Mouse (Mus musculus) thymus, postnatal 4 days (tissue): ENCODE results near the gene Angpt4.

Experiments used
- DNase-seq: peaks from one replicate; pipeline ENCODE4 v3.0.0; 2021

The Angpt4 gene

GRCm38 (mm10) chr2:151963319-151963718 lies 52.3 kb downstream of the Angpt4 start:
- DNase-seq: no peak

- no peak for DNase-seq
Measured at GRCm38 (mm10) chr2:151964052-151964451, 53.0 kb downstream of the Angpt4 start.

GRCm38 (mm10) chr2:151967176-151967750 lies 56.3 kb downstream of the Angpt4 start:
- no peak for DNase-seq

DNA sequence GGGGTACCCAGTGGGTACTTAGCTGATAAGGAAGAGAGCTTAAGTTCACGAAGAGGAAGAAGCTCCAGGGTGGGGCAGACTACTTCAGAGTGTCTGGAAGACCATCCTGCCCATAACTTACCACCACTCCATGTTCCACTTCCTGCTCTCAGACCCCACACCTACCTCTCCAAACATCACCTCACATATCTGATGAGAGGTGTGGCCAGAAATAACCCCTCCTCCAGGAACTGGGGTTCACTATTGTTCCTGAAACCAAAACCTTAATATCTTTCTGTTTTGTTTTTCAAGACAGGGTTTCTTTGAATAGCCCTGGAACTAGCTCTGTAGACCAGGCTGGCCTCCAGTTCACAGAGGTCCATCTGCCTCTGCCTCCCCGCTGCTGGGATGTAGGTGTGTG lies 56.8 kb downstream of the Angpt4 start:
- DNase-seq: no peak

GRCm38 (mm10) chr2:151968451-151968850 lies 57.4 kb downstream of the Angpt4 start:
- no peak for DNase-seq

DNA sequence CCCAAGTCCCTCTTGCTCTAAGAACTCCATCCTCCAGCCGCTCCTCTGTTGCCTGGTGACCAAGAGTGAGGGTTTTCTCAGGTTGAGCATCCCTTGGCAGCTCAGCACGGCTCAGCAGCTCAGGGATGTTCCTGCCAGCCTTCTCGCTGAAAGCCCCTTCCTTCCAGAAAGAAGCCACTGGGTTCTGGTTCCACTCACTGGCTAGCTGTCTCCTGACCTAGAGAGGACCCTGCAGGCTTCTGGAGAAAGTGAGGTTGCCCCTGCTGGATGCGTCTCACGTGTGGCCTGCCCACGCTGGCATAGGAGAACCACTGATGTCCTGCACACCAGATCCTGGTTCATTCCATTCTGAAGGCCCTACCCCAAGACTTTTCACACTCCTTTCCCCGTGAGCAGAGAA lies 58.0 kb downstream of the Angpt4 start:
- no peak for DNase-seq

DNA sequence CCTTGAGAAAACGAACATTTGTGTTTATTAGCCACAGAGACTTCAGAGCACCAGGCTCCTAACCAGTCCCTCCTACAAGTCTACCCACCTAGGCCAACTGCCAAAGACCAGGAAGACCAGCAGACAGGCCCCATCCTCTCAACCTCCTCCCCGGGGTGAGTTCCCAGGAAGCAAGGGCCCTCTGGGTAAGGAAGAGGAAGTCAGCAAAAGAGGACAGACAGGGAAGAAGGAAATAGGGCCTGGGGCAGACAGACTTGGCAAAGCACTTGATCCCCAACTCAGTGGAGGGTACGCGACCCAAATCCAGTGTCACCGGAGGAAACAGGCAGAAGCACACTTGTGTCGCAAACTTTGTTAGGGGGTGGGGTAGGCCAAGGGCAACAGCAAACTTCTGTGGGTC lies 58.4 kb downstream of the Angpt4 start:
- DNase-seq: no peak

GRCm38 (mm10) chr2:151970191-151971172 lies 59.5 kb downstream of the Angpt4 start:
- peak; percentile 90 for DNase-seq

DNA sequence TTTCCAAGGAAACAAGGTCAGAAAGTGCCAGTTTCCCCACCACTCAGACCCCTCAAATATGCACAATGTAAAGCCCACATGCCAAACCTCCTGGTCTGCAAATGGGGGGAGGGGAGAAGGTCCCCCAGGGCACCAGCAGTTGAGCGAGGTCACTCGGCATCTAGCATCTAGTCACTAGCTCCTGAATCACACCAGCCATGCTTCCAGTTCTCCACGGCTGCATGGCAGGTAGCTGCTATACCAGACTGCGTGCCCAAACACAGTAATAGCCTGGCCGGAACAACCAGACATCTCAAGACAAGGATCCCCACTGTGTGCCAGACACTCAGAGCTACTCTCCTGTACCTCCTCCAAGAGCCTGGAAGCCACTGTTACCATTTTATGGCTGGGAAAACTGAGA lies 60.7 kb downstream of the Angpt4 start:
- no peak for DNase-seq

DNA sequence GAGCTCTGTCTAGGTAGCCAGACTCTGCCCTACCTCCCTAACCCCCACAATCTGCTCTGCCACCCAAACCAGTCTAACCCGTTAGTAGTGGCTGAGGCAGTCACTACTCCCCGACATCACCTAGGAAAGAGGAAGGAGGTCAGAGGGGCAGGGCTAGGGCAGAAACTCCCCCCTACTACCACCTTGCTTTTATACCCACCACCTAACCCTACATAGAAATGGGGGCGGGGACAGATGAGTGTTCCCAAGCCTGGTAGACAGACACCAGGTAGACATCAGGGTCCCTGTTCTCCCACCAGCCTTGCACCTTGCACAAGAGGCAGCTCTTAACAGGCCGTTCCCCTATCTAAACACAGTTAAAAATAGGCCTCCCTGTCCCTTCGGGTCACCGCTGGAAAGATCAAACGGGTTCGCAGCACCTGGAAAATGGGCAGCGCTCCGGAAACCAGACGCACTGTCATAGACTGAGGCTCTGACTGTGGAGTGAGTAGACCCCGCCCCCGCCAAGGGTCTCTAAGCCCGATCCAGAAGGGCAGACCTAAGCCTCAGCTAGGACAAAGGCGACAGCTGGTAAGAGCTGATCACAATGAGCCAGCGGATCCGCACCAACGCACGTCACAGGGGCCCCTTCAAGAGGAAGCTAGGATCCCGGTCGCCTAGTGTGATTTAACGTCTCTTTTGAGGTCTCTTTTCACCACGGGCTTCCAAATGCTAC lies 62.0 kb downstream of the Angpt4 start:
- DNase-seq: peak; percentile 74

DNA sequence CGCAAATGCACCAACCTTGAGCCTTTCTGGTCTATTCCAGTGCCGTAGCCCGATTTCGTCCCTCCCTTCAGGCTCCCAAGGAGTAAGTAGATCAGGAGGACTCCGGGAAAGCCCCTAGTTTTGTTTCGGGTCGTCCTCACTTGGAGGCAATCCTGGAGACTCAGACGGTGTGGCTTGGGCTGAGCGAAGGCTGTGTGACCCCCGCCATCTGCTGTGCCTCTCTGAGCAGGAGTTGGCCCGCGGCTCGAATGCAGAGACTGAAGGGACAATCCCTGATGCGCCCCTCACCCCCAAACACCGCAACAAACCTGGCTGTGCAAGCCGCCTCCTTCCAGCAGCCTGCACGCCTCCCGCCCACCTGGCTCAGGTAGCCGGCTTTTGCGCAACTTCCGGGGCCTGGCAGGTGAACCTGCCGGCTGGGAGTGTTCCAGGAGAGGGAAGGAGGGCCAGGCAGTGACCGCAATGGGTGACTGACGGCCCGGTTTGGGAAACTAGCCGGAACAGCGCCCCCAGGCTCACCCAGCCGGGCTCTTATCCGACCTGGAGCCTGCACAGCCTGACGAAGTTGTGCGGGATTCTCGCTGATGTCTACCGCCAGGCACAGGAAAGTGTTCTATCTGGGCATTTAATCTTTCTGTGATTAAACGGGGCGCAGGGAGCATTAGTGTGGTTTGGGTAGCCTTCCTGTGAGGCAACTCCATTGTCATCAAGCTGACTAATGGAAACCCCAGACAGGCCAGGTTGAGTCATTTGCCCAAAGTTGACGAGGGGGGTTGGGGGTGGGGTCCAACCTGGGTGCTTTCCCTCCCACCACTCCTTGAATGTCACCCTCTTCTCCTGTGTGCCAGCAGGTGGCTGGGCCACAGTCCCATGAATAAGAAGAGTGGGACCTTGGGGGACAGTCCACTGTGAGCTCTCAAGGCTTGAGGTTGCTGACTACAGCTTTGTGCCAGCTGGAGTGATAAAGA lies 62.9 kb downstream of the Angpt4 start:
- peak; percentile 63 for DNase-seq

GRCm38 (mm10) chr2:151975295-151975694 lies 64.3 kb downstream of the Angpt4 start:
- no peak for DNase-seq

GRCm38 (mm10) chr2:151976067-151976466 lies 65.1 kb downstream of the Angpt4 start:
- DNase-seq: no peak

DNA sequence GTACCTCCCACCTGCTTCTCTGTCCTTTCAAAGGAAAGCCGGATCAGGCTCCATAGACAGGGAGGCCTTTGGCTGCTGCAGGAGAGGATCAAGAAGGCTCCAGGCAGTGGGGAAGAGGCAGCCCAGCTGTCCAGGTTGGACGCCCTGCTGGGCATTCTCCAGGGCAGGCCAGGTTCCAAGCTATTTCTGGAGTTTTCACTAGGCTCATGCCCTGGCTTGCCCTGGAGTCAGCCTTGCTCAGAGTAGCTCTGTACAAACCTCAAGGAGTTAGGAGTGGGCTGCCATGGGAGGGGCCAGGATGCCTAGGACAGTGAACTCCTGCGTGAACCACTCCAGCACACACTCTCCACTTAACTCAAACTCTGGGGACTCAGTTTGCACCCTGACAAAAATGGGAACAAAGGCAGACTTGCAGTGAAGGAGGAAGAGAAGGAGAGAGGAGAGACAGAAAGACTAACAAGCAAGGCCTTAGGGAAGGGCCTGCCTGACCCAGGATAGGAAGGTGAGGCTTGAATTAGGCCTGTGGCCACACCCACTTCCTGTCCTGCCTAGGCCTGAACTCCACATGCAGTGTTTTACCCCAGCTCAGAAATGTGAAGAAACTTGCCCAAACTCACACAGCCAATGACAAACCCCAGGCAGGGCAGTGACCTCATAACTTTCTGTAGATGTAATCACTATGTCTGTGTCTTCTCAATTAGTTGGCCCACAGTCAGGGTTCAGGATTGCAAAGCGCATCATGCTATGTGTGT lies 66.9 kb downstream of the Angpt4 start:
- no peak for DNase-seq

GRCm38 (mm10) chr2:151978494-151978893 lies 67.5 kb downstream of the Angpt4 start:
- no peak for DNase-seq

DNA sequence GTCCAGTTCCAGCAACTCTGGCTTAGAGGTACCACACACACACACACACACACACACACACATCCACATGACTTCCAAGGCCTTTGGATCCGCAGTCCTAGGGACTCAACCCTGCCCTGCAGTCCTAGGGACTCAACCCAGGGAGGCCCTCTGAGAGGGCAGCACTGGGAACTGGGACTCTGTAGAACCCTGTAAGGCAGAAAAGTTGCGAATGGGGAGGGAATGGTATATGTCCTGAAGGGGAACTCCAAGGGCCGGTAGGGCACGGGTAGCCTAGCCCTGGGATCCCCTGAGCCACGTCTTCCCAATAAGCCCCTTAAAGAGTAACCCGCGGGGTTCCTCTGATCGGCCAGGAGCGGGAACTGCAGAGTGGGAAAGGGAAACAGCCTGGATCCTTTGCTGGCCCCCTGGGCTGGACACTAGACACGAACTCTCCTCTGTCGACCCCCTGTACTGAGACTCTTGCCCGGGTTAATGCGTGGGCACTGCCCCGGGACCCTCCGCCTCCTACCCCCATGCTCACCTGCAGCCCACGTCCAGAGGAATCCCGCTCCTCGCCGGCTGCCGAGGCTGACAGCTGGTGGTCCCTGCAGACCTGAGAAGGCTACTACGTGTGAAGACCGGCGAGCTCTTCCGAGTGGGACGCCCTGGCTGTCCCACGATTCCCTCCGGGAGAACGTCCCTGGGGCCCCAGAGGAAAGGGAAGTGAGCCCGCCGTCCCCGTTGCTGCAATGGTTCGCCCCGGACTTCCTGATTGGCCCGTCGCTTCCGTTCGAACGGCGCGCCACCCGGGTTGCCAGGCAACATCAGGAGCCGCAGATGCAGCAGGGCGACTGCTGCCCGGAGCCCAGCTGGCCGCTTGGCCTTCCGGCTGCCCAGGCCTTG lies 68.7 kb downstream of the Angpt4 start, which contains the start of gene Fam110a:
Gene Fam110a (minus strand): TSS at position 750 of the 885 bp plus-strand sequence.
- peak; percentile 88 for DNase-seq

DNA sequence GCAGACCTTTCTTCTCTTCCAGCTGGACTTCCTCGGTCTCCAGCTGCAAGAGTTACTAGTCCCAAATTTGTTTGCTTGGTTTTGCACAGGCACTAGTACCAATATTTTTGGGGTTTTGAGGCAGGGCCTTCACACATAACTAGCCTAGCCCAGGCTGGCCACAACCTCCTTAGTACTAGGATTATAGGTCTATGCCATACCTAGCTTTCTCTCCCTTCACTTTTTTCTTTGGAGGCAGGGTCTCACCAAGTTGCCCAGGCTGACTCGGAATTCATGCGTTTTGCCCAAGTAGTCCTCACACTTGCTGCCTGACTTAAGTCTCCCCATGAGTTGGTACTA lies 69.3 kb downstream of the Angpt4 start:
- no peak for DNase-seq

DNA sequence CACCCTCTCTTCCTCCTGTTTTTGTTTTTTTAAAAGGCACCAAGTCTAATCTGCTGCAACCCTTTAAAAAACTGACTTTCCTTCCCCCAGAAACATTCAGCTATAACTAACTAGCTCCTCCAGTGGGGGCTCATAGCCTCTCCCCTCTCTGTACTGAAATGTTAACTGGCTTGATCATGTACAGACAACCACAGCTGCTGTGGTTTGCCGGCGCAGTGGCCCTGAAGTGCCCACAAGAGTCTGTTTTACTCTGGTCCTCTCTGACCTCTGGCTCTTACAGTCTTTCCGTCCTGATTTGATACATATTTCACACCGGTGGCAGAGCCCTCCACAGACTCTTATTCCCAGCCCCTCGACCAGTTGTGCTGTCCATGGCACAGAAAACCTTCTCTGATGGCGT lies 70.3 kb downstream of the Angpt4 start:
- DNase-seq: no peak

GRCm38 (mm10) chr2:151982476-151982875 lies 71.5 kb downstream of the Angpt4 start:
- no peak for DNase-seq

DNA sequence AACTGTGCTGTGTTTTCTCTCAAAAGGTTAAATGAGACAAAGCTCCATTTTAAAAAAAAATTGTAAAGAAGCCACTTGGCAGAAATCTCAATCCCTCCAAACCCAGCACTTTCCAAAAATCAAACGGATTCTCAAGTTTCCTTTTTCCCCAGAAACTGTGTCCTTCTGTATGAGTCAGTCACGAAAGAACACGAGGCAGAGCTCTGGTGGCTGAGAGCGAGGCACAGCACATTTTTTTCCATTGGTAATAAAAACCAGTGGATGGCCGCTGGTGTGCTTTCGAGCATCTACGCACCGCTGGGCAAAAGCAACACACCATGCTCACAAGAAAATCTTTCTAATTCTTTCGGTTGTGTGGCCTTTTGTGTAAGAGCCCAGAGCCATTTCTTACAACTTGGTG lies 73.0 kb downstream of the Angpt4 start:
- DNase-seq: no peak
